Mouse (Mus musculus) bone marrow macrophage, adult 2 months (primary cell): ENCODE measurements at regions not wholly inside any gene's neighbourhood (a gene's known extent, or its start where the extent isn't known, plus 50 kb on each side); places are given as distances from the start of the nearest gene placed in this dataset.
"Not testable (repeated sequence)": the region's sequence is repeated elsewhere in the genome, so short reads cannot be mapped to it uniquely, and the experiment has no call there.

ENCODE experiments used
- H3K27ac ChIP-seq: 2 replicates; pipeline ENCODE4 v1.5.1; 2012; ENCODE audit warnings: low read depth, low read length; ENCODE audit not compliant: insufficient read depth
- H3K4me1 ChIP-seq: 2 replicates; pipeline ENCODE4 v1.6.1; 2012; ENCODE audit warnings: low read length; ENCODE audit not compliant: control insufficient read depth, insufficient read depth
- H3K4me3 ChIP-seq: 2 replicates; pipeline ENCODE4 v1.5.1; 2012; ENCODE audit warnings: mild to moderate bottlenecking, low read length, moderate library complexity; ENCODE audit not compliant: insufficient read depth
- CTCF ChIP-seq: IDR thresholded peaks from 2 replicates; pipeline ENCODE4 v1.5.1; 2012; ENCODE audit warnings: low read depth, mild to moderate bottlenecking, low read length, moderate library complexity
- POLR2A ChIP-seq: IDR thresholded peaks from 2 replicates; pipeline ENCODE4 v1.6.1; 2012; ENCODE audit warnings: mild to moderate bottlenecking, low read depth, low read length, borderline replicate concordance

DNA sequence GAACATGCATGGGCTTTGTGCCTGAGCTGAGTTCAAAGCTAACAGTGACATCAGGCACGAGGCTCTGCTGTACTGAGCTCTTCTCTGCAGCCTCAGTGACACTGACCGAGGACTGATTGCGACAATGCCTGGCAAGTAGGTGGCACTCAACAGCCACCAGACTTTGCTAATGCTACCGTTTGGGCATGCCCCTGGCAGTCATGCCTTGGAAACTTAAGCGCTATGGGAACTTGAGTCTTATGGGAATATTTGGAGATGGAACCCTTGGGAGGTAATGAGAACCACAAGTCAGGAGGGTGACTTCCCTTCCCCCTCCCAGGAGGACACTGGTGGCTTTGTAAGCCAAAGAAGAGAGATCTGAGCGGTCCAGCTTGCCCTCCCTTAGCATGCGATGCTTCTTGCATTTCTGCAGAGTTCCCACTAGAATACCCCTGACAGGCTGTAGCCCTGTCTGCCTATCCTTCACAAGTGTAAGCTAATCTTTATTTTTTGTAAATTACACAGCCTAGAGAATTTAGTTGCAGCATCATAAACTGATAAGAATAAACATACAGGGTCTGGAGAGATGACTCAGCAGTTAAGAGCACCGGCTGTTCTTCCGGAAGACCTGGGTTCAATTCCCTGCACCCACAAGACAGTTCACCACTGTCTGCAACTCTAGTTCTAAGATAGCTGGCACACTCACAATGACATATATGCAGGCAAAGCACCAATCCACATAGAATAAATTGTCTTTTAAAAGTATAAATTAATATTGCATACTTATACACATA lies 86.4 kb upstream of the Commd3 start:
- TF ChIP-seq POLR2A (no peak), CTCF (no peak)
- no peak overlapping the region for H3K4me3 ChIP-seq
- no peak overlapping the region for H3K27ac ChIP-seq
- peaks cover 2% of the 10 kb centered on the region; the same call in 1 of the 2 replicates for H3K4me1 ChIP-seq

DNA sequence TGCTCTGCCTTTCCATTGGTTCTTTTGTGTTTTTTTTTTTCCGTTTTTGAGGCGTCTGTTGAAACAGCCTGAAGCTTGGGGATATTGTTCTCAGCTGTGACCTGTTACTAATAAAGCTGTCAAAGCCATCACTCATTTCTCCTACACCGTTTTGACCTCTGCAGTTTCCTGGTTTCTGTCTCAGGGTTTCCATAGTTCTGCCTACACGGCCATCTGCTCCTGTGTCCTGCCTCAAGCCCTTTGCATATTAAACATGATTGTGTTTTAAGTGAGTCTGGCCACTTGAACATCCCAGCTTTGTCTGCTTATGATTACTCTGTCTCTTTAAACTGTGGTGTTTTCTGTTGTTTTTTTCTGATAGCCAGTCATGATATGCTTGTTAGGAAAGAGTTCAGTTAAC lies 114.1 kb upstream of the Commd3 start:
- TF ChIP-seq CTCF (no peak), POLR2A (no peak)
- Histone ChIP-seq H3K27ac (no peak overlapping the region), H3K4me3 (no peak overlapping the region), H3K4me1 (no peaks in the 10 kb centered on the region)

DNA sequence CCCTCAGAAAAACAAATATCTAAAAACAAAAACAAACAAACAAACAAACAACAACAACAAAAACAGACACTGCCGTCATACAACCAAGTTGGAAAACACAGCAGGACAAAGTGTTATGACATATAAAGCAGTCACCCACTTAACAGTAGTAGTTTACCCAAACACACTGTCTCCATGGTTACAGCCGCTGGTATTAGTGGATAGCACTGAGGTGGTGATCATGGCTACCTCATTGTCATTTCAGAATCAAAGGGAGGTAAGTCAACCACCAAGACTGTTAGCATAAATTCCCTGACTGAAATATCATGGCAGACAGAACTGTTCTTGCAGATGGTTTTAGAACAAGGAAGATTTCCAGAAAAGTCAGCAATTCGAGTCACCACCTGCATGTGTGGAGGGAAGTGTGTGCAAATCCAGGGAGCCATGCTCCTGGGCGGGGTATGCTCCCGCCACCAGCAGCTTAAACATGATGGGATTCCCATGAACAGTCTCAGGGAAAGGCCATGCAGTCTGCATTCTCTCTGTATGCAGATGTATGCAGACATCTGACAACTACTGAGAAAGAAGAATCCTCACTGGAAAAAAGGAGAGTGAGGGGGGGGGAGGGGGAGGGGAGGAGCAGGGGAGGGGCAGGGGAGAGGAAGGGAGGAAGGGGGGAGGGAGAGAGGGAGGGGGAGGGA lies 124.1 kb upstream of the Commd3 start:
- Histone ChIP-seq H3K4me3 (no peak overlapping the region), H3K4me1 (no peaks in the 10 kb centered on the region), H3K27ac (no peak overlapping the region)
- no peak for TF ChIP-seq CTCF
- TF ChIP-seq POLR2A, result no peak

DNA sequence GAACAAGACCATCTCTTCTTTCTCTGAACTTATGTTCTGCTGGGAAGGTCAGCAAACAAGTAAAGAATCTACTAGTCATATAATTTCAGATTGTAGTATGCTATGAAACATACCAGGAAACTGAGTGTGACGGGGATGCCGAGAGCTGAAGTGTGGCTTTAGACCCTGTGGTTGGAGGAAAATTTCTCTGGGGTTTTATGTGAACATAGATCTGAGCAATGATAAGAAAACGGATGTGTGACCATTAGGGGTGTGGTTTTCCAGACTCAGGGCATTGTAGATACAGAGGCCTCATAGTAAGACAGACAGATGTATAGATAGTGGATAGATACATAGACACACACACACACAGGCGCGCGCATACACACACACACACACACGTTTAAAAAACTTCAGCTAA lies 131.8 kb upstream of the Dnajc1 start:
- no peak overlapping the region for H3K27ac ChIP-seq
- no peaks in the 10 kb centered on the region for H3K4me1 ChIP-seq
- H3K4me3 ChIP-seq, result no peak overlapping the region
- TF ChIP-seq CTCF (no peak), POLR2A (no peak)

DNA sequence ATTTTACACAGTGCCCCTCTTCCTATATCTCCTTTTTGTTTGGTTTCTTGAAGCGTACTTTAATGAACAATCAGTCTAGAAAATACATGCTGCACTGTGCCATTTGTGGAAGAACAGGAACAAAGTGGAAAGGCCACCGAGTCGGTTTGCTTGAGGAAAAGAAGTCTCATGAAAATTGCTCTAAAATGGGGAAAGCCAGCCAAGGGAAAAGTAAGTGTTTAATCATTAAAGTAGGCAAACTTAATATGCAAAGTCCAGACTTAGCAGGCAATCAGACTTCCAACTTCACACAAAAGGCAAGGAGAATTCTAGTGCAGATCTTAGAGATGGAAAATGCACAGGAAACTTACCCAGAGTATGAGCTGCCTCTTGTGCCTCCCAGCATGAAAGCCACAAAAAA lies 131.3 kb upstream of the Dnajc1 start:
- no peak overlapping the region for H3K4me3 ChIP-seq
- H3K27ac ChIP-seq, result no peak overlapping the region
- TF ChIP-seq POLR2A (no peak), CTCF (no peak)
- H3K4me1 ChIP-seq, result no peaks in the 10 kb centered on the region

DNA sequence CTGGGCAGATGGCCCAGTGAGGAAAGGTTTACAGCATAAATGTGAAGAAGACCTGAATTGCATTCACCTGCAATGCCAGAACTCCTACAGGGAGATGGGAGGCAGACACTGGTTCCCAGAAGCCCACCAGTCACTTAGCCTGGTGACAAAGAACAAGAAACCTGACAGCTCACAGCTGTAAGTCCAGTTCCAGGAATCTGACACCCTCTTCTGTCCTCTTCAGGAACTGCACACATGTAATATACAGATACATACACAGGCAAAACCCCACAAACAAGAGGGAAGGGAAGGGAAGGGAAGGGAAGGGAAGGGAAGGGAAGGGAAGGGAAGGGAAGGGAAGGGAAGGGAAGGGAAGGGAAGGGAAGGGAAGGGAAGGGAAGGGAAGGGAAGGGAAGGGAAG lies 120.8 kb upstream of the Dnajc1 start:
- no peak overlapping the region for H3K4me3 ChIP-seq
- no peak for TF ChIP-seq POLR2A
- TF ChIP-seq CTCF, result no peak
- no peaks in the 10 kb centered on the region for H3K4me1 ChIP-seq
- H3K27ac ChIP-seq, result no peak overlapping the region

DNA sequence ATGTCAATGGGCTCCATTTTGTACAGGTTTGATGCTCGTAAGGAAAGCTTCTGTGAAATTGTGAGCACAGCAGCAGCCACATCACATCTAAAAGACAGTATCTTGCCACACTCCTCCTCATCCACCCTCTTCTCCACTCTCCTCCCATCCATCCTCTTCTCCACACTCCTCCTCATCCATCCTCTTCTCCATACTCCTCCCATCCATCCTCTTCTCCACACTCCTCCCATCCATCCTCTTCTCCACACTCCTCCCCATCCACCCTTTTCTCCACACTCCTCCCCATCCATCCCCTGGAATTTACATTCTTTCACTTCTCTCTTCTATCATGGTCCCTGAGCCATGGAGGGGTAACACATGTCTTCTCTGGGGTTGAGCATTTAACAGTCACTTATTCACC lies 116.7 kb upstream of the Dnajc1 start:
- Histone ChIP-seq H3K4me1 (no peaks in the 10 kb centered on the region), H3K27ac (no peak overlapping the region), H3K4me3 (no peak overlapping the region)
- TF ChIP-seq POLR2A (no peak), CTCF (no peak)

DNA sequence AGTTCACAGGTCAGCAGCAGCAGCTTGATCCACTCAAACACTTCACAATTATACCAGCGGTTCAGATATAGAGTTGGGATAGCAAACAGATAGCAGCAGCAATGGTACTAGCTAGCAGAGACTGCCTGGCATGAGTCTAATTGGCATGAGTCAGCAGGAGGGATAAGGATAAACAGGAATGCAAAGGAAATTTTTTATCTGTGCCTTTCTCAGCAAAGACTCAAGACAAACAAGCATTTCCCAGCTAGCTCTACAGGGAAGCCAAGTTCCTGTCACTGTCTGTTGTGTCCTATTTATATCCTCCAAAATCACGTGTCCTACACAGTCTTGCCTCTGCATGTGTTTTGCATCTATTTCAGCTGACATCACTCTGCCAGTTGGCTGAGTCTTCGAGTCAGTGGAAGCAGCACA lies 80.7 kb upstream of the Dnajc1 start:
- TF ChIP-seq CTCF (no peak), POLR2A (no peak)
- H3K27ac ChIP-seq, result peak overlapping the region; percentile 75
- H3K4me1 ChIP-seq, result peaks cover 10% of the 10 kb centered on the region
- H3K4me3 ChIP-seq, result no peak overlapping the region

DNA sequence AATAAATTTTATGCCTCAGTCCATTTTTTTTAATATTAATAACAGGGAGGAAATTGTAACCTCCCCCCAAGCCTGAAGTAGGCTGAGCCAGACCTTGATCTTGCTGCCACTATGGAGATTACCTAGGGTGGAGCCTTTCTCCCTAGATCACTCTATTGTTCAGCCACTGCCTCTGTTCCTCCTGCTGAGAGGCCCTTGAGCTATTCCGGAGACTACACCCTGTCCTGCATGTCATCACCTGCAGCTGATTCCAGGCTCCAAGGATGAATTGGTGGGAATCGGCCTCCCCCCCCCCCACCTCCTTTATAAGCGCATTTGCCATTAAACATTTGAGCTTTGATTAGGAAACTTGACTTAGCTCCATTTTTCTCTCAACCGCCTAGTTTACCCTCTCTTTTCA lies 68.3 kb upstream of the Dnajc1 start:
- H3K4me1 ChIP-seq, result no peaks in the 10 kb centered on the region
- H3K27ac ChIP-seq, result no peak overlapping the region
- TF ChIP-seq POLR2A (no peak), CTCF (no peak)
- no peak overlapping the region for H3K4me3 ChIP-seq

DNA sequence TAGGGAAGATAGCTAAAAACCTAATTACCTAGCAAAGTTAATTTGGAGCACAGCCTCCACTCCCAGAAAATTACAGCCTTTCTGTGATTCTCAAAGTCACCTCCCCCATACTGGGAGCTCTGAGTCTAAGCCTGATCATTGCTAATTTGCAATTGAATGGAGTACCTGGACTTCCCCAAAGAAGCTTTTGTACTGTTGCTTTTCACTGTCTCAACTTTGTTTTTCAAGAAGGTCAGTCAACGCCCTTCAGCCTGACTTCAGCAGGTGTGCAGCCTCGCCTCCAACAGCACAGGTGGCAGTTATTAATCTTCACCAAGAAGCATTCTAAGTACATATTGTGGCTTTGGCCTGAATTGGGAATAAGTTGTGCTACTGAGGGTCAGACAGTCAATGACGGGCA lies 67.7 kb upstream of the Dnajc1 start:
- H3K27ac ChIP-seq, H3K4me3 ChIP-seq, H3K4me1 ChIP-seq: not testable (repeated sequence)

DNA sequence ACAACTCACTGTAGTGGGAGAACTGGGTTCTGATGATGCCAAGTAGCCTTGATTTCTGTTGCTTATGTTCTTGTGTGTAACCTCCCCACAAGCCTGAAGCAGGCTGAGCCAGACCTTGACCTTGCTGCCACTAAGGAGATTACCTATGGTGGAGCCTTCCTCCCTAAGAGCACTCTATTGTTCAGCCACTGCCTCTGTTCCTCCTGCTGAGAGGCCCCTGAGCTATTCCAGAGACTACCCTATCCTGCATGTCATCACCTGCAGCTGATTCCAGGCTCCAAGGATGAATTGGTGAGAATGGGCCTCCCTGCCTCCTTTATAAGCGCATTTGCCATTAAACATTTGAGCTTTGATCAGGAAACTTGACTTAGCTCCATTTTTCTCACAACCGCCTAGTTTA lies 60.8 kb upstream of the Dnajc1 start:
- not testable (repeated sequence) for H3K4me1 ChIP-seq, H3K4me3 ChIP-seq, H3K27ac ChIP-seq
